Mouse (Mus musculus) embryonic facial prominence, embryonic 10.5 days (tissue): ENCODE measurements around the gene Ndufaf2. TPM values are rescaled to one million over a fixed set of nuclear protein-coding genes. Genes with fewer than 3 reads are reported as not detected.

Source experiments
- DNase-seq: peaks from one replicate; pipeline ENCODE4 v3.0.0-alpha.2; 2017; ENCODE audit warnings: low spot score
- H3K27ac ChIP-seq: fragments of 300-500 bp; sonication (generic); replicated peaks from 2 replicates; pipeline ENCODE4 v1.5.1; 2016; ENCODE audit warnings: mild to moderate bottlenecking
- H3K27me3 ChIP-seq: fragments of 300-500 bp; sonication (generic); replicated peaks from 2 replicates; pipeline ENCODE4 v1.6.1; 2016; ENCODE audit warnings: low read depth, mild to moderate bottlenecking; ENCODE audit not compliant: poor library complexity, severe bottlenecking
- H3K36me3 ChIP-seq: fragments of 300-500 bp; sonication (generic); replicated peaks from 2 replicates; pipeline ENCODE4 v1.6.1; 2016; ENCODE audit warnings: mild to moderate bottlenecking, moderate library complexity
- H3K4me1 ChIP-seq: fragments of 300-500 bp; sonication (generic); 2 replicates; pipeline ENCODE4 v1.6.1; 2016
- H3K4me3 ChIP-seq: fragments of 300-500 bp; sonication (generic); 2 replicates; pipeline ENCODE4 v1.5.1; 2016; ENCODE audit warnings: mild to moderate bottlenecking, moderate library complexity
- H3K9me3 ChIP-seq: fragments of 300-500 bp; sonication (generic); 2 replicates; pipeline ENCODE4 v1.6.1; 2016; ENCODE audit warnings: mild to moderate bottlenecking
- WGBS: fragments of 180-500 bp; shearing (Covaris S2); methylation state at CpG from one replicate; pipeline ENCODE4 v1.1.7; 2016; 5-methylcytosine and 5-hydroxymethylcytosine counted together
- polyA plus RNA-seq: library from polyadenylated mRNA; unstranded; fragments of >200 nt; fragmentation: Nextera tagmentation; extraction: Ambion mirVana; gene quantifications from 2 replicates; pipeline ENCODE4 v1.2.1, GENCODE M21; 2016

Gene Ndufaf2
- polyA plus RNA-seq, 1 experiment from 2014 or later = 106 TPM

GRCm38 (mm10) chr13:108132031-108132819, 26.2 kb downstream of the Ndufaf2 start:
- Histone ChIP-seq H3K4me3 (no peak overlapping the region), H3K36me3 (no peaks in the 10 kb centered on the region), H3K27ac (no peak overlapping the region), H3K4me1 (peaks cover 13% of the 10 kb centered on the region), H3K9me3 (no peaks in the 10 kb centered on the region), H3K27me3 (no peaks in the 10 kb centered on the region)
- 68% methylated on average over 6 of the region's 6 CpGs for WGBS
- no peak for DNase-seq

DNA sequence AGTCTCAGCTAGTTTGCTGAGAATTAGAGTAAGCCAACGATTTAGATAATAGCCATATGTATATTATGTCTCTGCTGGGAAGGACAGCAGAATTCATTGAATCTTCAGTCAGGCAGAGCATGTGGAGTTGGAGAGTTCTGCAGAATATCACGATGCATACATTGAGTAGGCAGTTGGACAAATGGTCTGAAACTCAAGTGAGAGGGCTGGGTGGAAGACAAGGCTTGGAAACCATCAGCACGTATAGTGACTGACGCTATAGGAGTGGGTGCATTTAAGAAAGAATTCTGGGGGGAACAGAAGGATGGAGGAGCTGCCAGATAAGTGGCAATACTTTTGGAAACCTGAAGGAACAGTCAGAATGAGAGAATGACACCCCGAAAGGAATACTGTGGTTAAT, 27.7 kb downstream of the Ndufaf2 start:
- Histone ChIP-seq H3K27ac (no peak overlapping the region), H3K4me1 (peaks cover 13% of the 10 kb centered on the region), H3K36me3 (no peaks in the 10 kb centered on the region), H3K9me3 (no peaks in the 10 kb centered on the region), H3K4me3 (no peak overlapping the region), H3K27me3 (no peaks in the 10 kb centered on the region)
- DNase-seq = no peak
- 94% methylated on average over 5 of the region's 5 CpGs for WGBS

DNA sequence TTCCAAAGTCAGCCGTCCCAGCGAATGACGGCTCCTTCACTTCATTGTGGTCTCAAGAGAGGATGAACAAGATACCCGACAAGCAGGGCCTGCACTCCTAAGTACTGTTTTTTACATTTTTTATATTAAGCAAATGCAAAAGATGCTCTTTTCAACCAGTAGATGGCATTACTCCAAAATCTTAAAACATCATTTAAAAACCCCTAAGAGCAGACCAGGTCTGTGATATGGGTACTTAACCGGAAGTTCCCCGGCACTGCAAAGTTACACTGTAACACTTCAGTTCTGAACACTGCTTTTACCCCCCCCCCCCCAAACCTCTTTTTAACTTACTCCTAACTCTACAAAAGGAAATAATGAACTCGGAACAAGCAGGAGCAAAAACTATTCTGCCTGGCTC, 29.4 kb downstream of the Ndufaf2 start:
- WGBS = 66% methylated on average over 7 of the region's 7 CpGs
- no peak for DNase-seq
- H3K4me1 ChIP-seq = peaks cover 14% of the 10 kb centered on the region

GRCm38 (mm10) chr13:108127883-108128282, 30.5 kb downstream of the Ndufaf2 start:
- Histone ChIP-seq H3K27me3 (no peaks in the 10 kb centered on the region), H3K36me3 (no peaks in the 10 kb centered on the region), H3K27ac (no peak overlapping the region), H3K4me1 (peaks cover 18% of the 10 kb centered on the region), H3K9me3 (no peaks in the 10 kb centered on the region), H3K4me3 (no peak overlapping the region)
- no peak for DNase-seq
- WGBS = 66% methylated on average over 1 of the region's 1 CpGs

More for the DNA sequence above, 29.4 kb downstream of the Ndufaf2 start:
- H3K9me3 ChIP-seq = no peaks in the 10 kb centered on the region
- H3K36me3 ChIP-seq = no peaks in the 10 kb centered on the region
- no peaks in the 10 kb centered on the region for H3K27me3 ChIP-seq
- no peak overlapping the region for H3K27ac ChIP-seq
- H3K4me3 ChIP-seq = no peak overlapping the region

- WGBS = 0% methylated on average over 1 of the region's 1 CpGs
- Histone ChIP-seq H3K27me3 (no peaks in the 10 kb centered on the region), H3K9me3 (no peaks in the 10 kb centered on the region), H3K27ac (no peak overlapping the region), H3K4me3 (no peak overlapping the region), H3K36me3 (no peaks in the 10 kb centered on the region), H3K4me1 (peaks cover 15% of the 10 kb centered on the region)
- DNase-seq = peak; percentile 48
Observed at GRCm38 (mm10) chr13:108127130-108127529, 31.3 kb downstream of the Ndufaf2 start.

GRCm38 (mm10) chr13:108126246-108126645, 32.2 kb downstream of the Ndufaf2 start:
- Histone ChIP-seq H3K9me3 (no peaks in the 10 kb centered on the region), H3K27ac (no peak overlapping the region), H3K27me3 (no peaks in the 10 kb centered on the region), H3K4me1 (peaks cover 14% of the 10 kb centered on the region), H3K36me3 (no peaks in the 10 kb centered on the region), H3K4me3 (no peak overlapping the region)
- 88% methylated on average over 2 of the region's 2 CpGs for WGBS
- DNase-seq = no peak

DNA sequence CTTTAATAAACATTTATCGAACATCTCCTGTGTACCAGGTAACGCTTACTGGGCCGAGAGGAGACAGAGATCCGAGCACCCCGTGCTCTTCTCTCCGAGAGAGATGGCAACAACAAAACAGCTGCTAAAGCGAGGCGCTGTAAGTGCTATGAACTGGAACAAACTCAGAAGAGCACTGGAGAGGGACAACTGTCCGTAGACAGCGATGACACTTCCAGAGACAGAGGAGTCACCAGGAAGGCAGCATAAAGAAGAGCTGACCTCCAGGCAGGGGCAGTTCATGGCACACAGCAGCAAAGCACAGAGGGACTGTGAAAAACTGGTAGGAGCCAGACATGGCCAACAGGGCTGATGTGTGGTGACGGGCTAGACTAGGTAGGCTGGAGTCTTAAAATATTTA, 34.3 kb downstream of the Ndufaf2 start:
- Histone ChIP-seq H3K27me3 (no peaks in the 10 kb centered on the region), H3K36me3 (no peaks in the 10 kb centered on the region), H3K9me3 (no peaks in the 10 kb centered on the region), H3K4me3 (no peak overlapping the region), H3K27ac (no peak overlapping the region), H3K4me1 (peaks cover 14% of the 10 kb centered on the region)
- WGBS = 86% methylated on average over 11 of the region's 11 CpGs
- DNase-seq = no peak

DNA sequence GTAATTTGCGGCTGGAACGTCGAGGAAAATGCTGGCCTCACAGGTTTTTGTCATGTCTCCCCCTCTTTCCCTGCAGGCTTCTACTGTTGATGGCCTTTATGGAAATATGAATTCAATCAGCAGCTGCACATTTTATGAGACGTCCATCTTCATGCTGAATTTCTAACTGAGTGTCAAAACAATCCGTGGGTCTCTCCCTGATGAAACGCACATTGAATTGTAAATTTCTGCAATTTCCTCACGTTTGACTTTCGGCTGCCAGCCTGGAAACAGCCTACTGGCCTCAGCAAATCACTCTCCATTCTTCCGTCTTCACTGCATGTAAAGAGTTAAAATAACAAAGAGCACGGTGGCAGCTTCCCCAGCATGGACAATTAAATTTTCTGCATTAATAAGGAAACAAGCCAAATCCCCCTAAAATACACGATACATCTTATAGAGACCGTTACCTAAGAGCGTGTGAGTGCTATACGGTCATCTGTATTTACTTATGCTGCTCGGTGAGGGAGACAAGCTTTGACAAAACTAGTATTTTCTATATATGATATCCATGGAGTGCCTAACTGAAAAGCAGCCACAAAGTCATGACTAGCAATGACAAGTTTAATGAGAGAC, 35.2 kb downstream of the Ndufaf2 start:
- no peak overlapping the region for H3K4me3 ChIP-seq
- WGBS = 56% methylated on average over 15 of the region's 15 CpGs
- H3K27me3 ChIP-seq = no peaks in the 10 kb centered on the region
- H3K4me1 ChIP-seq = peaks cover 14% of the 10 kb centered on the region
- no peaks in the 10 kb centered on the region for H3K36me3 ChIP-seq
- H3K9me3 ChIP-seq = no peaks in the 10 kb centered on the region
- DNase-seq = no peak
- no peak overlapping the region for H3K27ac ChIP-seq

DNA sequence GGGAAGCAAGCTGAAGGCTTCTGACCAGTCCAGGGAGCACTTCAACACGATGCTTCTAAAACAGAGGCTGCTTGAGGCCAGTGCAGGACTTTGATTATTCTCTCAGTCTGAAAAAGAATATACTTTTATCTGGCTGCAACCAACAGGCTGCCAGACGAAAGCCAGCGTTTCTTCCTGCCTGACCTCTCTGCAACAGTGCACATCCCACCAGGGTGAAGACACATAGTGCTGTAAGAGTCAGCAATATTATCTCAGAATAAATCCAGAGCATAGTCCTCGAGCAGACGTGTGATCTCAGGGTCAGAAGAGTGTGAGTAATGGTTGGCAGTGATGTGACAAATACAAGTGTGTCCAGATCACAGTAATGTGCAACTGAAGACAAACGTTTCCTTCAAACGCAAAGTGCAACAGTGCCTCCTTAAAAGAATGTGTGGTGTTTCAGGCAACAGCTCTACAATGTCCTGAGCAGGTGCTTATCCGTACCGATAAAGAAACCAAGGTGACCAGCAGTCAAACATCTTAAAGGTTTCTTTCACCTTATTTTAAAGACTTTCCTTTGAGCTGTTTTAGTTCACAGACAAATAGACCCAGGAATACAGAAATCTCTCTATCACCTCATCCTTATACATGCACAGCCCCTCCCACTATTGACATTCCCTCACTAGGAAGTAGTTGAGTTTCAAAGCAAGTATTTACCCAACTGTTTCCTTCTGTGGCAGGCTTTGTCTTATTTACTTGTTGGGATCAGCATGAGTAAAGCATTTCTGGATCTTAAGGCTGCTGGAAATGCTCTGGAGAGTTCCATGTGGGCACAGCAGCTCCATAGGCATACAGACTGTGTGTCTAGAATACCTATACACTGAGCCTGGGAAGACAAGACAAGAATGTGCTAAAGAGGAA, 38.8 kb downstream of the Ndufaf2 start:
- WGBS = 88% methylated on average over 9 of the region's 9 CpGs
- no peaks in the 10 kb centered on the region for H3K27me3 ChIP-seq
- no peak overlapping the region for H3K27ac ChIP-seq
- H3K9me3 ChIP-seq = no peaks in the 10 kb centered on the region
- peaks cover 18% of the 10 kb centered on the region for H3K4me1 ChIP-seq
- H3K4me3 ChIP-seq = no peak overlapping the region
- DNase-seq = no peak
- no peaks in the 10 kb centered on the region for H3K36me3 ChIP-seq

DNA sequence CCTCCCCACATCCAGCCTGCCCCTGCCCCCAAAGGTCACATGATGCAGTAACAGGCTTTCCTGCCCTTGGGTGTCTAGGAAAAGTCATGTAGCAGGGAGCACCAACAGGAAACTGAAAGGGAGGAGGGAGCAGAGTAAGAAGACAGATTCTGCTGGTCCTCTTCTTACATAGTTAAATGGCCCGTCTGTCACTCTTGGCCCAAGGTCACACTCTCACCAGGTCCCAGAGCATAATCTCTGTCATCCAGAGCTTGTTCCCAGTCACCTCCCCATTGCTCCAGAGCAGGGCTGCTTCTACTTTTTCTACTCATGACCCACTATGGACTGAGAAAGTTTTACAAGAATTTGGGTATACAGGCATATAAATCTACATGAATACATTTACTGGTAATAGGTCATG, 40.2 kb downstream of the Ndufaf2 start:
- no peak overlapping the region for H3K4me3 ChIP-seq
- WGBS = 56% methylated on average over 1 of the region's 1 CpGs
- no peaks in the 10 kb centered on the region for H3K27me3 ChIP-seq
- no peak for DNase-seq
- H3K4me1 ChIP-seq = peaks cover 16% of the 10 kb centered on the region
- no peaks in the 10 kb centered on the region for H3K36me3 ChIP-seq
- no peaks in the 10 kb centered on the region for H3K9me3 ChIP-seq
- no peak overlapping the region for H3K27ac ChIP-seq

GRCm38 (mm10) chr13:108117654-108118053, 40.8 kb downstream of the Ndufaf2 start:
- Histone ChIP-seq H3K36me3 (no peaks in the 10 kb centered on the region), H3K4me1 (peaks cover 10% of the 10 kb centered on the region), H3K27ac (no peak overlapping the region), H3K4me3 (no peak overlapping the region), H3K27me3 (no peaks in the 10 kb centered on the region), H3K9me3 (no peaks in the 10 kb centered on the region)
- DNase-seq = no peak

DNA sequence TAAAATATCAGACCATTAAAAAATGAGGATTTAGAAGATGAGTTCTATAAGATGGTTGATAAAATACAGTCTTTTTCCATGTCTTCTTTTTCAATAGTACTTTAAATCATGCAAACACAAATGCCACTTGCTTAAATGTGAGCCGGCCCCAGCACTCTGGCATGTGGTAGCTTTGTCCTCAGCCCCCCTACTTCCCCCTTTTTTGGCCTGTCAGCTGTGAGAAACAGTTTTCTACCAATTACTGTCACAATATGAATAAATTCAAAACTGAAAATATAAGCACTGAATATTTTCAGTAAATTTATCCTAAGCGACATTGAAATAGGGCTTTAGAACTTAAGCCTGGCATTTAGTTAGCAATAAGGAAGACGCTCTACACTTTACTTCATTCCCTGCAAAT, 44.2 kb downstream of the Ndufaf2 start:
- no peaks in the 10 kb centered on the region for H3K36me3 ChIP-seq
- 87% methylated on average over 3 of the region's 3 CpGs for WGBS
- H3K27ac ChIP-seq = no peak overlapping the region
- peaks cover 8% of the 10 kb centered on the region for H3K4me1 ChIP-seq
- no peaks in the 10 kb centered on the region for H3K9me3 ChIP-seq
- H3K4me3 ChIP-seq = no peak overlapping the region
- no peak for DNase-seq
- no peaks in the 10 kb centered on the region for H3K27me3 ChIP-seq
